Mouse (Mus musculus): ENCODE results near the gene Srbd1. TPM values are rescaled to one million over a fixed set of nuclear protein-coding genes. Genes with fewer than 3 reads are reported as not detected.
A peak's percentile ranks its signal among the peaks of the same experiment; 100 is the strongest.

Gene Srbd1
- polyA plus RNA-seq, 1 experiment, result 17.9 TPM

DNA sequence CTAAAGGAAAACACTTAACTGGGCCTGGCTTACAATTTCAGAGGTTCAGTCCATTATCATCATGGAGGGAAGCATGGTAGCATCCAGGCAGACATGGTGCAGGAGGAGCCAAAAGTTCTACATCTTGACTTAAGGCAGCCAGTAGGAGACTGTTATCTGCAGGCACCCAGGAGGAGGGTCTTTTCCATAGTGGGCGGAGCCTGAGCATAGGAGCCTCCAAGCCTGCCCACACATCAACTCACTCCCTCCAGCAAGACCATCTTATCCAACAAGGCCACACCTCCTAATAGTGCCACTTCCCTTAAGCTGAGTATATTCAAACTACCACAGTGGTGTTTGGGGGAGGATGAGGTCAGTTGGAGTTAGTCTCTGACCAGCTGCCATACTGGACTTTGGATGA is 4.8 kb upstream of the Srbd1 start:
- Histone ChIP-seq H3K4me3 (ENCODE audit: insufficient read depth, low read length) (no peak overlapping the region), H3K27ac (ENCODE audit: insufficient read depth, low read length) (no peak overlapping the region), H3K4me1 (ENCODE audit: control insufficient read depth, insufficient read depth, low read length) (no peaks in the 10 kb centered on the region)
- TF ChIP-seq POLR2A (IDR thresholded peaks at IDR 0.05; ENCODE audit: low read depth, low read length) (no peak), CTCF (IDR thresholded peaks at IDR 0.05; ENCODE audit: borderline replicate concordance, insufficient read depth, low read length) (no peak)

DNA sequence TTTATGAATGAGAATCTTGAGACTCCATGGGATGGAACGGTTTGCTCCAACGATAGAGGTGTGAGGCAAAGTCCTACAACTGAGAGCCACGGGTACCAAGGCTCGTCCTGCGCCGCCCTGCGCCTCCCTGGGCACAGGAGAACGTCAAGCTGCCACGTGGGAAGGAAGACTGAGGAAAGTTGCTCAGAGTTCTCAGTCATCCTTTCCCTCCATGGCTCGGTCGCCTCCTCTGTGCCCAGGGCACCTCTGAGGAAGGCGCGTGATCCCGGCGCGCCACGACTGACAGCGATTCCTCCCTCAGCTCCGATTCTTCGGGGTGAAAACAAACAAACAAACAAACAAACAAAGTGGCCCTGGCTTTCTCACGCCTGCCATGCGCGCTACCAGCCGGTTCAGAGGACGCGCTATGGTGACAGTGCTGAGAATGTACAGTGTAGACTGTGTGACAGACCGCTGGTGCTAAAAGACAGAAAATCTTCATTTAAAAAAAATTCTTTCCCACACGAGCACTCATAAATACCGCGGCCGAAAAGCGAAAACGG is 367 bp downstream of the Srbd1 start:
- H3K4me1 ChIP-seq (ENCODE audit: control insufficient read depth, insufficient read depth, low read length), result no peaks in the 10 kb centered on the region
- TF ChIP-seq CTCF (IDR thresholded peaks at IDR 0.05; ENCODE audit: borderline replicate concordance, insufficient read depth, low read length), result no peak
- TF ChIP-seq POLR2A (IDR thresholded peaks at IDR 0.05; ENCODE audit: low read depth, low read length), result no peak
- peak overlapping the region; percentile 94 for H3K4me3 ChIP-seq (ENCODE audit: insufficient read depth, low read length)
- 0 out of 2 replicates have a peak overlapping the region, but pooled peaks have one; percentile 1 for H3K27ac ChIP-seq (ENCODE audit: insufficient read depth, low read length)

DNA sequence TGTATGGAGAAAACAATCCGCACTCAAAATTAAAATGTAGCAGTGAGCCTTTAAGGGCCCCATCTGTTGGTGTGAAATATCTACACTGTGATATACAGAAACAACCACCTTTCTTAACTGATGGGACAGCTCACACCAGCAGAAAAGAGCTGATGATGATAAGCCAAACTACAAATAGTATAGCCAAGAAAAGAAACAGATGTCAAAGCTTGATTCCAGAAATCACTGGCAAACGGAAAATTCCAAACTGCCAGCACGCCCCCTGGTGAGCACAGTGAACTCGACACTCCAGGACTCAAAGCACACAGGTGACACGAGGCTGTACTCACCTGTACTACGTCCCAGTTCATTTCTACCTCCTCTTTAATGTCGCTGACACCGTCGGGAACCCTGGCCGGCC is 9.1 kb downstream of the Srbd1 start:
- TF ChIP-seq CTCF (IDR thresholded peaks at IDR 0.05; ENCODE audit: borderline replicate concordance, insufficient read depth, low read length) (peak; percentile 38; the same call in 1 of the 2 replicates), POLR2A (IDR thresholded peaks at IDR 0.05; ENCODE audit: low read depth, low read length) (no peak)
- no peak overlapping the region for H3K4me3 ChIP-seq (ENCODE audit: insufficient read depth, low read length)

DNA sequence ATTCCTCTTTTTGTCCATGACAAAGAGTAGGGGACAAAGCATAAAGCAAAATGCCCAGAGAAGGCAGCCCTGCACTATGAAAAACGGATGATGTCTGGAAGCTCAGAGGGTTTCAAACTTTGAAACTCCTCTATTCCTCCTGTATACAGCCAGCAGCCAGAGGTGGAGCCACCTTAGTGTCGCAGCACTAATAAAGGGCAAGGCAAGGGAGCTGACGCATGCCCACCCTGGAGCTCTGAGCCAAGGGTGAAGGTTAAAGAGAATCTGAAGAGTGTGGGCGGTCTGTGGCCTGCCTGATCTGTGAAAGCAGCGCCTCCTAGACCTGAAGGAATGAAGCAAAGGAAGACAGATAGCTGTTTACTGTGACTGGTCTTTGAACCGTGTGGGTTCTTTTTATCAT is 10.5 kb downstream of the Srbd1 start:
- no peak overlapping the region for H3K4me3 ChIP-seq (ENCODE audit: insufficient read depth, low read length)
- H3K4me1 ChIP-seq (ENCODE audit: control insufficient read depth, insufficient read depth, low read length), result no peaks in the 10 kb centered on the region
- no peak overlapping the region for H3K27ac ChIP-seq (ENCODE audit: insufficient read depth, low read length)
- TF ChIP-seq CTCF (IDR thresholded peaks at IDR 0.05; ENCODE audit: borderline replicate concordance, insufficient read depth, low read length) (no peak), POLR2A (IDR thresholded peaks at IDR 0.05; ENCODE audit: low read depth, low read length) (no peak)

More for the DNA sequence above, 9.1 kb downstream of the Srbd1 start:
- no peak overlapping the region for H3K27ac ChIP-seq (ENCODE audit: insufficient read depth, low read length)
- no peaks in the 10 kb centered on the region for H3K4me1 ChIP-seq (ENCODE audit: control insufficient read depth, insufficient read depth, low read length)

DNA sequence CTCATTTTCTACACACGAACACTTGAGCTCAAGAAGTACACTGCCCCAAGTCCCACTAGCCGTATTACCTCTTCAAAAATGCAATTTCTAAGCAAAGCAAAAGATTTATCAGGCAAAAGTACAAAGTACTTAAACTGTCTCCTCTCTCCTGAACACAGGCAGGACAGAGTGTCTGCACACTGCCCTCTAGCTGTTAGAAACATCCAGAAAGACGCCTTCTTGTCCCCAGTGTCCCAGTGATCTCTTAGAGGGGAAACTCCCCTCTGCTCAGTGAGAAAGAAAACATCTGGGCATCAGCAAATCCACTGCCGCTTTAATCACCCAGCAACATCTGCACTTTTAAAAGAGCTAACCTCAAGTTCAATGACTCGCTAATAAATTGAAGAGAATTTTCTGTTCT is 12.4 kb downstream of the Srbd1 start:
- TF ChIP-seq CTCF (IDR thresholded peaks at IDR 0.05; ENCODE audit: borderline replicate concordance, insufficient read depth, low read length), result no peak
- no peak for TF ChIP-seq POLR2A (IDR thresholded peaks at IDR 0.05; ENCODE audit: low read depth, low read length)
- Histone ChIP-seq H3K4me1 (ENCODE audit: control insufficient read depth, insufficient read depth, low read length) (no peaks in the 10 kb centered on the region), H3K4me3 (ENCODE audit: insufficient read depth, low read length) (no peak overlapping the region), H3K27ac (ENCODE audit: insufficient read depth, low read length) (no peak overlapping the region)

DNA sequence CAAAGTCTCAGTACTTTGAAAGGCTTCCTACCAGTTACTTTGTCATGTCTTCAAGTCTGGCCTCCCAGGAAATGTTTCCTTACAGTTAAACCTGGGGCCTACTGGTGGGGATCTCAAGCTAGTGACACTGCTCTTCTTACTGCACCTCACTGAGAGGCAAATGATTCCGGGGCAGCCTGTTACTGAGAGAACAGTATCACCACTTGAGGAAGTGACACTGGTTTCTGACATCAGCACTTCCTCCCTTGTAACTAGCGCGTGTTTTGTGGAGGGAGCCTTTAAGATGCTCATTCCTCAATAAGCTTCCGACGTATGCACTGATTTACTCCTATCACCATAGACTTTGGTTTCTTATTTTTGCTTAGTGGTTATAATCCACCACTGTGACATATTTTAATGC is 16.8 kb downstream of the Srbd1 start:
- Histone ChIP-seq H3K27ac (ENCODE audit: insufficient read depth, low read length) (no peak overlapping the region), H3K4me3 (ENCODE audit: insufficient read depth, low read length) (no peak overlapping the region), H3K4me1 (ENCODE audit: control insufficient read depth, insufficient read depth, low read length) (no peaks in the 10 kb centered on the region)
- no peak for TF ChIP-seq POLR2A (IDR thresholded peaks at IDR 0.05; ENCODE audit: low read depth, low read length)
- TF ChIP-seq CTCF (IDR thresholded peaks at IDR 0.05; ENCODE audit: borderline replicate concordance, insufficient read depth, low read length), result no peak

DNA sequence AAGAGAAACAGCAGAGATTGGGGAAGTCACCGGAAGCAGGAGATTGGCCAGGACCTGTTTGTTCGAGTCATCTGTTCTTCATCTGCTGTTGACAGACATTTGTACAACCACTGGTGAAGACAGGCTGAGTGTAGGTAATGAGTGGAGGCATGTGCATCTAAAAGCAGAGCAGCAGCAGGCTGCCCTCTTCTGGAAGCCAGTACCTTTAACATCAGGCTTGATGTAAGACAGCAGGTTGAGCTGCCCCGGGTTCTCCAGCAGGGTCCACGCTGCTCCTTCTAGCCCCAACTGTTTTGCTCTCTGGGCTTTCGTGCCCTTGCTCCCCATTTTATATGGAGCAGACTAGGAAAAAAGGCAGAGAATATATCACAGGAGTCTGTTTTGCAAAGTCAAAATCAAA is 19.1 kb downstream of the Srbd1 start:
- no peak overlapping the region for H3K4me3 ChIP-seq (ENCODE audit: insufficient read depth, low read length)
- no peaks in the 10 kb centered on the region for H3K4me1 ChIP-seq (ENCODE audit: control insufficient read depth, insufficient read depth, low read length)
- H3K27ac ChIP-seq (ENCODE audit: insufficient read depth, low read length), result no peak overlapping the region
- 0 out of 2 replicates have a peak, but pooled peaks have one; percentile 13 for TF ChIP-seq CTCF (IDR thresholded peaks at IDR 0.05; ENCODE audit: borderline replicate concordance, insufficient read depth, low read length)
- TF ChIP-seq POLR2A (IDR thresholded peaks at IDR 0.05; ENCODE audit: low read depth, low read length), result no peak

DNA sequence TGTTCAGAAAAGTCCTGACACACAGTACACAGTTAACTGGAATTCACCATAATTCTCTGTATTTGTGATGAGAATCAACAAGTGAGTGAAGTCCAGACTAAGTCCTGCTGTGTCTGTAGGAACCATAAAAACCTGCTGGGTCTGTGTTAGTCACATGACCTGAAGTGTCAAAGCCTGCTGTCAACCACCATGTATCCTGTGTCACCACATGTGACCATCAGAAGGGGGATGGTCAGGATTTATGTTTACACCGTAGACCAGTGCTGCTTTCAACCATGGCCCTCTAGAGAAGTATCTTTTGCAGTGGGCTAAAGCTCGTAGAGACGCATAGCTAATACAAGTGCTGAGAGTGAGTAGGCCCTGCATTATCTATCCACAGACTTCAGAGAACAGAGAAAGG is 21.8 kb downstream of the Srbd1 start:
- no peak overlapping the region for H3K4me3 ChIP-seq (ENCODE audit: insufficient read depth, low read length)
- H3K27ac ChIP-seq (ENCODE audit: insufficient read depth, low read length), result no peak overlapping the region
- H3K4me1 ChIP-seq (ENCODE audit: control insufficient read depth, insufficient read depth, low read length), result no peaks in the 10 kb centered on the region

DNA sequence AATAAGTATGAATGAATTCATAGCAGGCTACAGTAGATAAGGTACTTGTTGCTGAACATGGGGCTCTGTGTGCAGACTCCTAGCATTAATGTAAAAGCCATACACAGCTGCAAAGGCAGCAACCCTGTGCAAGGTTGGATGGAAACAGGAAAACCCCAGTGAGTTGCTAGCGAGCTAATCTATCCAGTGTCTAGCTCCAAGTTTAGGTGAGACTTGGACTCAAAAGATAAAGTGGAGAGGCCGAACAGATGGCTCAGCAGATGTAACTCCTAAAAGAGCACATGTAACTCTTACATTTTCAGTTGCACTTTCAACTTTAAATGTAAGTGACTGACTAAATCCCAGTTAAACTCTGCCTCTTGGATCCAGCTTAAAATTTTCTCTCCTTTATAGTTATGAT is 48.1 kb downstream of the Srbd1 start:
- H3K4me1 ChIP-seq (ENCODE audit: control insufficient read depth, insufficient read depth, low read length), result no peaks in the 10 kb centered on the region
- no peak for TF ChIP-seq POLR2A (IDR thresholded peaks at IDR 0.05; ENCODE audit: low read depth, low read length)
- no peak overlapping the region for H3K4me3 ChIP-seq (ENCODE audit: insufficient read depth, low read length)
- no peak overlapping the region for H3K27ac ChIP-seq (ENCODE audit: insufficient read depth, low read length)

More for the DNA sequence above, 21.8 kb downstream of the Srbd1 start:
- no peak for TF ChIP-seq POLR2A (IDR thresholded peaks at IDR 0.05; ENCODE audit: low read depth, low read length)
- TF ChIP-seq CTCF (IDR thresholded peaks at IDR 0.05; ENCODE audit: borderline replicate concordance, insufficient read depth, low read length), result no peak

DNA sequence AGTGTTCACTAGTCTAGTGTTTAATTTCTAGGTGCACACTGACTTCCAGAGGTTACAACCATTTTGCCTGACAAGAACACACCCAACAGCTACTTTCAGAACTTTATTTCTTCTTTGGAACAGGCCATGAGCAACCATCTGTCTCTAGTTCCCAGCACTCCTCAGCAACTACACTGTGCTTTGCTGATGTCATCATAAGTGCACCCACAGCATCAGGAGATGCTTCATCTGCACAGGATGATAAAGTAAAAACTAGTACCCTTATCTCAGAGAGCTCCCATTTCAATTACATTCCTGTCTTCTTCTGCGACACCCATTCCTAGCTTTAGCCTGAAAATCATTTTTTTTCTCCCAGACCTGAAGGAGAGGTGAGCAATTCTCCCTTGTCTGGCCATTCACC is 51.9 kb downstream of the Srbd1 start:
- H3K4me3 ChIP-seq (ENCODE audit: insufficient read depth, low read length), result no peak overlapping the region
- TF ChIP-seq POLR2A (IDR thresholded peaks at IDR 0.05; ENCODE audit: low read depth, low read length) (no peak), CTCF (IDR thresholded peaks at IDR 0.05; ENCODE audit: borderline replicate concordance, insufficient read depth, low read length) (no peak)
- H3K27ac ChIP-seq (ENCODE audit: insufficient read depth, low read length), result no peak overlapping the region
- 0 out of 2 replicates have a peak, but pooled peaks cover 3% of the 10 kb centered on the region for H3K4me1 ChIP-seq (ENCODE audit: control insufficient read depth, insufficient read depth, low read length)

DNA sequence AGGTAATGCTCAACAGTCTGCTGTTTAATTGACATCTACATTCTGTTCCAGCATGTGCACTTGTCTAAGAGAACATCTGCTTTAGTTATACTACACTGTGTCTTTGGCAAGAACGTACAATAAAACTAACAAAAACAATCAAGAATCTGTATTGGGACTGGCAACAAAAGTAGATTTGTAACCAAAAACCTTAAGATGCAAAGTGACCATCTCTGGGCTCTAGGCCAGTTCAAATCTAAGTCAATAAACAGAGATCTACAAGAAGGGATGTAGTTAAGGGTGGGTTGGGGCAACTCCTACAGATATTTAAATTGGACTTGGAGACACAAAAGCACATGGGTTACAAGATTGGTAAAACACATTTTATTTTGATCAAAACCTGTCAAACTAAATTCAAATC is 53.3 kb downstream of the Srbd1 start:
- Histone ChIP-seq H3K4me3 (ENCODE audit: insufficient read depth, low read length) (no peak overlapping the region), H3K4me1 (ENCODE audit: control insufficient read depth, insufficient read depth, low read length) (0 out of 2 replicates have a peak, but pooled peaks cover 3% of the 10 kb centered on the region), H3K27ac (ENCODE audit: insufficient read depth, low read length) (no peak overlapping the region)
- TF ChIP-seq POLR2A (IDR thresholded peaks at IDR 0.05; ENCODE audit: low read depth, low read length), result no peak
